Mouse (Mus musculus): ENCODE results near the gene Ascl3.

GRCm38 (mm10) chr7:109680284-109680683 lies 51.2 kb downstream of the Ascl3 start:
- TF ChIP-seq CTCF (IDR thresholded peaks at IDR 0.05; ENCODE audit: insufficient read depth, low read length): no peak
- TF ChIP-seq POLR2A (IDR thresholded peaks at IDR 0.05; ENCODE audit: borderline replicate concordance, extremely low read depth, low read depth, low read length): no peak

Measured in lung, adult 2 months (tissue).